Mouse (Mus musculus) myocyte (in vitro differentiated cells): ENCODE measurements at regions not wholly inside any gene's neighbourhood (a gene's known extent, or its start where the extent isn't known, plus 50 kb on each side); places are given as distances from the start of the nearest gene placed in this dataset.

Experiments
- H3K27me3 ChIP-seq: one replicate; pipeline ENCODE4 v1.6.1; 2011; ENCODE audit not compliant: control insufficient read depth, insufficient read depth, insufficient read length
- H3K36me3 ChIP-seq: one replicate; pipeline ENCODE4 v1.6.1; 2011; ENCODE audit not compliant: control insufficient read depth, insufficient read depth
- H3K4me2 ChIP-seq: one replicate; pipeline ENCODE4 v1.6.1; 2011; ENCODE audit warnings: low read depth, control low read depth
- H3K4me3 ChIP-seq: one replicate; pipeline ENCODE4 v1.5.1; 2011; ENCODE audit warnings: mild to moderate bottlenecking, control low read depth, moderate library complexity
- H3K79me2 ChIP-seq: one replicate; pipeline ENCODE4 v1.6.1; 2011; ENCODE audit not compliant: control insufficient read depth, insufficient read depth
- H3ac ChIP-seq: one replicate; pipeline ENCODE4 v1.6.1; 2011; ENCODE audit not compliant: control insufficient read depth, insufficient read length
- CEBPB ChIP-seq: IDR thresholded peaks from 2 replicates; pipeline ENCODE4 v1.6.1; 2011; ENCODE audit warnings: mild to moderate bottlenecking, moderate library complexity; ENCODE audit not compliant: poor library complexity, insufficient read depth, severe bottlenecking
- E2F4 ChIP-seq: IDR thresholded peaks from one replicate; pipeline ENCODE4 v1.6.1; 2011; ENCODE audit warnings: mild to moderate bottlenecking, control low read depth, moderate library complexity; ENCODE audit not compliant: insufficient read depth
- MAX ChIP-seq: IDR thresholded peaks from one replicate; pipeline ENCODE4 v1.6.1; 2011; ENCODE audit warnings: low read depth, mild to moderate bottlenecking, control low read depth
- MYOD1 ChIP-seq, 3 experiments: IDR thresholded peaks; one replicate each; pipeline ENCODE4 v1.6.1; 2011; ENCODE audit warnings: control low read depth in 2 of 3, low read depth in 2 of 3, mild to moderate bottlenecking in 2 of 3, moderate library complexity in 1 of 3; ENCODE audit not compliant: insufficient read length in 2 of 3, control insufficient read depth in 1 of 3
- MYOG ChIP-seq, 3 experiments: IDR thresholded peaks; one replicate each; pipeline ENCODE4 v1.6.1; 2011; ENCODE audit warnings: control low read depth in 2 of 3, low read depth in 2 of 3, mild to moderate bottlenecking in 2 of 3; ENCODE audit not compliant: insufficient read length in 2 of 3, control insufficient read depth in 1 of 3, insufficient read depth in 1 of 3
- POLR2A ChIP-seq: IDR thresholded peaks from one replicate; pipeline ENCODE4 v1.6.1; 2011; ENCODE audit warnings: low read depth, mild to moderate bottlenecking, control low read depth, moderate library complexity; ENCODE audit not compliant: insufficient read length
- POLR2AphosphoS2 ChIP-seq: IDR thresholded peaks from one replicate; pipeline ENCODE4 v1.6.1; 2011; ENCODE audit warnings: low read depth, control low read depth; ENCODE audit not compliant: insufficient read length
- REST ChIP-seq: IDR thresholded peaks from one replicate; pipeline ENCODE4 v1.6.1; 2011; ENCODE audit warnings: mild to moderate bottlenecking, control low read depth, moderate library complexity; ENCODE audit not compliant: insufficient read depth, insufficient read length
- SRF ChIP-seq: IDR thresholded peaks from one replicate; pipeline ENCODE4 v1.6.1; 2011; ENCODE audit warnings: low read depth; ENCODE audit not compliant: control insufficient read depth, insufficient read length
- TCF12 ChIP-seq: IDR thresholded peaks from one replicate; pipeline ENCODE4 v1.6.1; 2011; ENCODE audit warnings: mild to moderate bottlenecking, control low read depth; ENCODE audit not compliant: poor library complexity, insufficient read depth, severe bottlenecking
- TCF3 ChIP-seq: IDR thresholded peaks from one replicate; pipeline ENCODE4 v1.6.1; 2011; ENCODE audit warnings: low read depth, control low read depth; ENCODE audit not compliant: insufficient read length
- USF1 ChIP-seq: IDR thresholded peaks from one replicate; pipeline ENCODE4 v1.6.1; 2011; ENCODE audit warnings: low read depth, mild to moderate bottlenecking, control low read depth, moderate library complexity

GRCm38 (mm10) chr1:80073950-80074349 lies 144.3 kb downstream of the Fam124b start:
- no peak overlapping the region for H3K4me3 ChIP-seq
- no peak overlapping the region for H3ac ChIP-seq
- H3K27me3 ChIP-seq = no peaks in the 10 kb centered on the region
- H3K36me3 ChIP-seq = no peaks in the 10 kb centered on the region
- TF ChIP-seq REST (no peak), POLR2A (no peak), MYOD1 (IDR thresholded peaks at IDR 0.05; ENCODE audit: control insufficient read depth in 1 of 3, insufficient read length in 2 of 3, low read depth in 2 of 3) (no peak), E2F4 (no peak), MAX (no peak), CEBPB (no peak), USF1 (no peak), TCF3 (no peak), TCF12 (no peak), POLR2AphosphoS2 (no peak), SRF (no peak)
- H3K4me2 ChIP-seq = no peak overlapping the region
- H3K79me2 ChIP-seq = no peaks in the 10 kb centered on the region

DNA sequence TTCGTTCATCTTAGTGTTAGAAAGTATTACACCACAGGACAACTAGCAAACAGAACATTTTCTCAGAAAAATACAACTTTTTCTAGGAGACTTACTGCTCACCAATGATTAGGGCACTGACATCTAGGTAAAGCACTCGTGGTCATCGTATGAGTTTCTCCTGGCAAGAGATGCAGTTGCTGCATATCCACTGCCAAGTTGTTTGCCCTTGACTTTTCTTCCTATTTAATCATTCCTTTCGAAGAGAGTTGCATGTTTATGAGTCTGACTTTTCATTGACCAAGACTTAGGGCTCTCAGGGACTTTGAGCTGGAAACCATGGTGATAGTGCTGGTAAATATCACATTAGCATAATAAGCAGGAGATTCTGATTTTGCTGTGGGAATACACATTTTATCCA lies 149.1 kb downstream of the Fam124b start:
- TF ChIP-seq E2F4 = no peak
- TF ChIP-seq MYOG (IDR thresholded peaks at IDR 0.05; ENCODE audit: control insufficient read depth in 1 of 3, insufficient read depth in 1 of 3, insufficient read length in 2 of 3, low read depth in 2 of 3) = no peak
- TF ChIP-seq POLR2AphosphoS2 = no peak
- no peak for TF ChIP-seq MYOD1 (IDR thresholded peaks at IDR 0.05; ENCODE audit: control insufficient read depth in 1 of 3, insufficient read length in 2 of 3, low read depth in 2 of 3)
- TF ChIP-seq REST = no peak
- no peak for TF ChIP-seq TCF3
- TF ChIP-seq MAX = no peak
- no peak for TF ChIP-seq POLR2A
- TF ChIP-seq CEBPB = no peak
- TF ChIP-seq USF1 = no peak
- TF ChIP-seq SRF = no peak
- TF ChIP-seq TCF12 = no peak
- Histone ChIP-seq H3ac (no peak overlapping the region), H3K4me3 (no peak overlapping the region), H3K79me2 (no peaks in the 10 kb centered on the region), H3K36me3 (no peaks in the 10 kb centered on the region), H3K4me2 (no peak overlapping the region), H3K27me3 (no peaks in the 10 kb centered on the region)

- no peak for TF ChIP-seq USF1
- no peak for TF ChIP-seq E2F4
- TF ChIP-seq POLR2AphosphoS2 = no peak
- TF ChIP-seq POLR2A = no peak
- no peak for TF ChIP-seq MAX
- TF ChIP-seq TCF3 = no peak
- no peak for TF ChIP-seq MYOD1 (IDR thresholded peaks at IDR 0.05; ENCODE audit: control insufficient read depth in 1 of 3, insufficient read length in 2 of 3, low read depth in 2 of 3)
- no peak for TF ChIP-seq CEBPB
- no peak for TF ChIP-seq SRF
- no peak for TF ChIP-seq TCF12
- no peak for TF ChIP-seq MYOG (IDR thresholded peaks at IDR 0.05; ENCODE audit: control insufficient read depth in 1 of 3, insufficient read depth in 1 of 3, insufficient read length in 2 of 3, low read depth in 2 of 3)
- TF ChIP-seq REST = no peak
- no peaks in the 10 kb centered on the region for H3K27me3 ChIP-seq
- no peaks in the 10 kb centered on the region for H3K36me3 ChIP-seq
- H3ac ChIP-seq = no peak overlapping the region
- H3K79me2 ChIP-seq = no peaks in the 10 kb centered on the region
- no peak overlapping the region for H3K4me2 ChIP-seq
- no peak overlapping the region for H3K4me3 ChIP-seq
Measured at GRCm38 (mm10) chr1:80062121-80062520, 156.2 kb downstream of the Fam124b start.

DNA sequence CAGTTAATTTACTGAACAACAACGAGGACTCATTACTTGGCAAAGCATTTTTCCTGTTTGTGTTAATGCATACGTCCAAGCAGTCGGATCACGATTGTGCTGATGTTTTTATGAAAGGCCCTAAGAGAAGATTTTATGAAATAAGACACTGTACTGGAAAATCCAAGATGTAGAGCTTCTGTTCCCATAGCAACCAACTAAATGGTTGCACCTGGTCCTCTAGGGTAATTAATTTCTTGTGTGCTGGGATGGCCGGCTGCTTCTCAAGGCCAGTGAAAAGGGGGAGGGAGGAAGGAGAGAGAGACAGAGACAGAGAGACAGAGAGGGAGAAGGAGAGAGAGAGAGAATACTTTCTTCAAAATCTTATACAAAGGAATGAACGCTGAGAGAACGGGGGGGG lies 156.6 kb downstream of the Fam124b start:
- Histone ChIP-seq H3K4me2 (no peak overlapping the region), H3K27me3 (no peaks in the 10 kb centered on the region), H3K4me3 (no peak overlapping the region), H3ac (no peak overlapping the region), H3K79me2 (no peaks in the 10 kb centered on the region), H3K36me3 (no peaks in the 10 kb centered on the region)
- no peak for TF ChIP-seq TCF3
- TF ChIP-seq MYOG (IDR thresholded peaks at IDR 0.05; ENCODE audit: control insufficient read depth in 1 of 3, insufficient read depth in 1 of 3, insufficient read length in 2 of 3, low read depth in 2 of 3) = no peak
- TF ChIP-seq USF1 = no peak
- TF ChIP-seq CEBPB = no peak
- TF ChIP-seq MAX = no peak
- TF ChIP-seq TCF12 = no peak
- TF ChIP-seq POLR2A = no peak
- TF ChIP-seq MYOD1 (IDR thresholded peaks at IDR 0.05; ENCODE audit: control insufficient read depth in 1 of 3, insufficient read length in 2 of 3, low read depth in 2 of 3) = no peak
- no peak for TF ChIP-seq POLR2AphosphoS2
- no peak for TF ChIP-seq SRF

- Histone ChIP-seq H3K27me3 (no peaks in the 10 kb centered on the region), H3K36me3 (no peaks in the 10 kb centered on the region), H3K4me2 (no peak overlapping the region), H3K4me3 (no peak overlapping the region), H3K79me2 (no peaks in the 10 kb centered on the region), H3ac (no peak overlapping the region)
- TF ChIP-seq REST (no peak), MYOD1 (IDR thresholded peaks at IDR 0.05; ENCODE audit: control insufficient read depth in 1 of 3, insufficient read length in 2 of 3, low read depth in 2 of 3) (no peak), TCF12 (no peak), E2F4 (no peak), SRF (no peak), TCF3 (no peak), MYOG (IDR thresholded peaks at IDR 0.05; ENCODE audit: control insufficient read depth in 1 of 3, insufficient read depth in 1 of 3, insufficient read length in 2 of 3, low read depth in 2 of 3) (no peak), POLR2A (no peak), CEBPB (no peak), MAX (no peak), POLR2AphosphoS2 (no peak), USF1 (no peak)
Measured at GRCm38 (mm10) chr1:80045141-80045540, 173.1 kb downstream of the Fam124b start.
